Mouse (Mus musculus) bone marrow, adult 2 months (tissue): Measurements from ENCODE around the gene Pcgf3. TPM values are rescaled to one million over a fixed set of nuclear protein-coding genes. Genes with fewer than 3 reads are reported as not detected.

Experiments
- H3K27ac ChIP-seq: fragments of 200-500 bp; 2 replicates; pipeline ENCODE4 v1.5.1; 2012; ENCODE audit warnings: low read depth, mild to moderate bottlenecking, control low read depth, inconsistent platforms, low read length; ENCODE audit not compliant: control insufficient read depth, poor library complexity, insufficient read depth
- H3K4me1 ChIP-seq: fragments of 200-500 bp; 2 replicates; pipeline ENCODE4 v1.6.1; 2011; ENCODE audit warnings: low read length; ENCODE audit not compliant: control insufficient read depth, insufficient read depth
- H3K4me3 ChIP-seq: fragments of 200-500 bp; replicated peaks from 2 replicates; pipeline ENCODE3; 2011; ENCODE audit warnings: mild to moderate bottlenecking, low read depth, low read length, control low read depth; ENCODE audit not compliant: control insufficient read depth
- CTCF ChIP-seq: fragments of 200-500 bp; IDR thresholded peaks from 2 replicates; pipeline ENCODE4 v1.5.1; 2011; ENCODE audit warnings: low read length, control low read depth; ENCODE audit not compliant: control insufficient read depth, insufficient read depth
- POLR2A ChIP-seq: fragments of 200-500 bp; IDR thresholded peaks from 2 replicates; pipeline ENCODE4 v1.6.1; 2011; ENCODE audit warnings: low read depth, mild to moderate bottlenecking, control low read depth, low read length, borderline replicate concordance; ENCODE audit not compliant: control insufficient read depth
- WGBS: fragments of 180-500 bp; shearing (Covaris S2); methylation state at CpG from one replicate; pipeline ENCODE4 v1.1.7; 2018; 5-methylcytosine and 5-hydroxymethylcytosine counted together
- polyA plus RNA-seq: library from polyadenylated mRNA; stranded (reverse); fragments of >200 nt; gene quantifications from 2 replicates; pipeline ENCODE4 v1.2.4, GENCODE M21; 2011; ENCODE audit warnings: low replicate concordance; ENCODE audit not compliant: missing spikeins, insufficient read depth, insufficient read length

The Pcgf3 gene
- polyA plus RNA-seq, 1 experiment = 13.7 TPM

GRCm38 (mm10) chr5:108549489-108550206 is 88.6 kb downstream of the Pcgf3 start, which contains the start of gene Cplx1:
Gene Cplx1 (minus strand): TSS chr5:108550024.
- Histone ChIP-seq H3K27ac (no peak within 1 kb of the TSS), H3K4me1 (peaks cover 3% of the 10 kb centered on the region; the same call in 1 of the 2 replicates), H3K4me3 (no peak within 1 kb of the TSS)
- WGBS = 4% methylated on average over 55 of the region's 56 CpGs
- TF ChIP-seq CTCF (no peak), POLR2A (no peak)

DNA sequence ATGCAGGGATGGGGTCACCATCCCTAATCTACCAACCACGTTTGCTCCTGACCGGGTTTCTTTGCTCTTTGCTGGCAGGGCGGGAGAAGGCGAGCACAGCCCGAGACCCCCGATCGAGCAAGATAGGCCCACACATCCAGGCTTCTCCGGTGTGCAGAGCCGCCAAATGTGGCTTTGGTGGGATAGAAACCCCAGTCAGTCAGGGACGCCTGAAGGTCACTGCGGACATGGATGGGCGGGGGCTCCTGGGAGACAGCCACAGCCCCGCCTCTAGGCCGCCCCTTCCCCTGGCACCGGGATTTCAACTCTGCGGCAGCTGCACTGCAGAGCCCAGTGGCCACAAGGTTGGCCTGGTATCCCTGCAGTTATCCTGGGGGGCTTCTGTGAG is 89.2 kb downstream of the Pcgf3 start:
- 6% methylated on average over 16 of the region's 16 CpGs for WGBS
- H3K4me3 ChIP-seq = no peak overlapping the region
- no peak overlapping the region for H3K27ac ChIP-seq
- TF ChIP-seq CTCF (no peak), POLR2A (no peak)
- H3K4me1 ChIP-seq = peaks cover 3% of the 10 kb centered on the region; the same call in 1 of the 2 replicates

DNA sequence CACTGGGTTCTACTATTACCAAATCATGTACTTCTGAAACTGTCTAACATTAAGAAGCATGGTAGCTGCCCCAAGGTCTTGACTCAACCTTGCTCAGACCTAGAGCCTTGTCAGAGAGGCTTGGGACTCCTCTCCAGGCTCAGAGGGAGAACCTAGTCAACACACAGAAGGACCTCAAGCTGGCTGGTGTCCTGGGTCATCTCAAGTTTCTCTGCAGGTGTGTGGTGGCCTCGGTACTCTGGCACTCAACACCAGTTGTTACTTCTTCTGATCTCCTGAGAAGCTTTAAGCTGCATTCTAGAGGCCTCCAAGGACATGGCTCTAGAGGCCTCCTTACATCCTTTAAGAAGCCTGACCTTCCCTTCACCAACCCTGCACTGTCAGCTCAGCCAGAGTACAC is 93.0 kb downstream of the Pcgf3 start:
- TF ChIP-seq POLR2A (no peak), CTCF (no peak)
- H3K4me1 ChIP-seq = no peaks in the 10 kb centered on the region
- 66% methylated on average over 1 of the region's 1 CpGs for WGBS
- H3K4me3 ChIP-seq = no peak overlapping the region
- H3K27ac ChIP-seq = no peak overlapping the region

Other genes starting within 250 kb of the Pcgf3 start
- 8.2 and 12.2 TPM in 2 replicates for gene Dr1, start 192.3 kb upstream of the Pcgf3 start, polyA plus RNA-seq
- gene Pigg, start 148.6 kb upstream of the Pcgf3 start, polyA plus RNA-seq = 0.84 and 1.6 TPM in 2 replicates
- 1.4 and 3.5 TPM in 2 replicates for gene Gm42517, start 93.3 kb upstream of the Pcgf3 start, polyA plus RNA-seq
- not detected in 2 replicates for gene Pde6b, start 72.8 kb upstream of the Pcgf3 start, polyA plus RNA-seq
- 313 and 485 TPM in 2 replicates for gene Atp5k, start 26.8 kb upstream of the Pcgf3 start, polyA plus RNA-seq
- 5.3 and 11.2 TPM in 2 replicates for gene Mfsd7a, start 12.3 kb upstream of the Pcgf3 start, polyA plus RNA-seq
- gene Cplx1, start 88.8 kb downstream of the Pcgf3 start, polyA plus RNA-seq = 3.7 TPM in 1 of 2 replicates, not detected in the other
- 36.4 and 52.3 TPM in 2 replicates for gene Gak, start 168.5 kb downstream of the Pcgf3 start, polyA plus RNA-seq
- 2.7 and 7.2 TPM in 2 replicates for gene Tmem175, start 168.5 kb downstream of the Pcgf3 start, polyA plus RNA-seq
- 4.4 and 12.4 TPM in 2 replicates for gene Idua, start 199.1 kb downstream of the Pcgf3 start, polyA plus RNA-seq
- gene Dgkq, start 208.4 kb downstream of the Pcgf3 start, polyA plus RNA-seq = 4.4 and 16.4 TPM in 2 replicates
- gene Slc26a1, start 214.3 kb downstream of the Pcgf3 start, polyA plus RNA-seq = 1.8 and 2.2 TPM in 2 replicates
- gene Fgfrl1, start 231.2 kb downstream of the Pcgf3 start, polyA plus RNA-seq = 6.4 and 8.2 TPM in 2 replicates